Mouse (Mus musculus): ENCODE measurements at regions not wholly inside any gene's neighbourhood (a gene's known extent, or its start where the extent isn't known, plus 50 kb on each side); places are given as distances from the start of the nearest gene placed in this dataset.

DNA sequence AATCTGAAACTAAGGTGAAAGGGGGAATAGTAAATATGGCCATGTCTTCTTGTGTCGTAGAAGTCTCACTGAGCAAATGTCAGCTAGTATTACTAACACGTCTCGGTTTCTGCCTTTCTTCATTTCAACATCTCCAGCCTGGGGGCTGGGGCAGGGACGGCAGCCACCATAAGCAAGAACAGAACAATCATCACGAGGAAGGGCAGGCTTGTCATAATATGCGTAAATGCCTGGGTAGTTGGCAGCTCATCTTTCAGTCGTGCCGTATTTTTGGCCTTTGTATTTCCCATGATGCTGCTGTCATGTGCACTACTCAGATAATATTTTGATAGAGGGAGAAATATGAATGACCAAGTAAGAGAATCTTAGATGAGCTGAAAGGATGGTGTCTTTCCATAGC, 120.5 kb upstream of the Hand2 start:
- no peak for DNase-seq

DNA sequence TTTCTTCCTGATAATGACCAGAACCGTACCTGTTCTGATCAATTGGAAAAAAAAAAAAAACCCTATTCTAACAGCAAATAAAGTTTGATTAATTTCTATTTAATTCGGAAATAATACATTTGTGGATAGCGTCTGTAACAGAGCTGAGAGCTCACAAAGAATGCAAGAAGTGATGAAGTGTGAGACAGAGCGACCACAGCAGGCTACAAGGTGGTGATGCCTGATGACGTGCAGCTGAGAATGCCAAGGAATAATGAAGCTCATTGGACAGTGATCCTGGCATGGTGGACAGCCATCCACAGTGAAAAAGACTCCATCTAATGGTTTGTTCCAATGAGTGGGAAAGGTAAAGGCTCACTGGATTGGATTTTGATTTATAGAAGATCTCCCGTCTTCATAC, 111.2 kb upstream of the Hand2 start:
- peak; percentile 44 for DNase-seq

- DNase-seq = no peak
Observed at GRCm38 (mm10) chr8:57213066-57213465, 107.7 kb upstream of the Hand2 start.

DNA sequence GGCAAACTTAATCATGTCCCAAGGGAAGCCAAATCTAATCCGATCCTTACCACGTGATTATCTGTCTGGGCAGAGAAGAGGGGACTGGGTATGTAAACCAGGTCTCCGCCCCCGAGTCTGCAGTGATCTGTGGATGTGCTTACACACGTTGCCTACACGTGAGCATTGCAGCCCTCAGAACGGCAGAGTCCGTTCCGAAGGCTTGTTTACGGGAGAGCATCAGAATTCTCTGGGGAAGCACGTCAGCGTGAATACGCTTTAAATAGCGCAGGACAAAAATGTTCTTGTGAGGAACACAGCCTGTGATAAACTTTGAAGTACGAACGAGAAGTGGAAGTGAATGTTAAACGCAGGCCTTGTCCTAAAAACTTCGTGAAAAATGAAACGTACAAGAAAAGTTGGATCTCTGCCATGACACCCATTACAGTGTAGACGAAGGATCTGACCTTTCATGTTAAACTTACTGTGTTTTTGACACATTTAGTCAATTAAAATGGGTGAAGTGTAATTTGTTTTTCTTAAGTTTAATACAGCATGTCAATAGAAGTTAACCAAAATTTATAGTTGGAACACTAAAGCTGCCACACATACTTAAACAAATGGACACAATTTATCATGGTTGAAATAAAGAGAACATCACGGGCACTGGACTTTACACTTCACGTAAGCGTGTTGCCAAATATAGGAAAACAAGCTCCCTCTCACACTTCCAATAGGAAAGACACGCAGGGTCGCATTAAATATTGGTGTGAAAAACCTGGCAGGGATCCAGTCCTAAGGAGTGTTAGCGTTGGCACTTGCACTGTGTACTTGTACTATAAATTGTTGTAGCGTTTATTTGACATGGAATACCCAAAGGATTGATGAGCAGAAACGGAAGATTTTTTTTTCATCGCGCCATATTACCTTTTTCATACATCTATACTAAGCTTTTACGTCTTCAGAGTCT, 106.5 kb upstream of the Hand2 start:
- no peak for DNase-seq

DNA sequence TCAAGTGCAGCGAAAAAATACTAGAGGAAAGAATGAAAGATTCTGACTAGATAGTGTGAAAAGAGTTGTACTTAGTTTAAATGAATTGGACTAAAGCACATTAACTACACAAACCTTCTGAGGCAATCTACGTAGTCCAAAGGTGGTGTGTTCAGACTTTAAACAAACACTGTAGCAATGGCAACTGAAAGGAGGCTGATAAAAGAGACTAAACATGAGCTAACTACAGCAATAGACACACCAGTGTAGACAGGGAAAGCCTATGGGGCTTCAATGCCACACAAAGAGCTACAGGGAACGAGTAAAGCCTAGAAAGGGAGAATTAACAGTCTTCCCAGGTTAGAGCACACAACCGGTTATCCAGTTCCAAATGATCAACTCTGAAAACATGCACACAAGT, 90.2 kb upstream of the Hand2 start:
- DNase-seq = no peak

- DNase-seq = no peak
Observed at GRCm38 (mm10) chr8:57242301-57242700, 78.5 kb upstream of the Hand2 start.

GRCm38 (mm10) chr8:57249061-57249460, 71.7 kb upstream of the Hand2 start:
- DNase-seq = no peak

Data from lung, postnatal 10 days (tissue).